Mouse (Mus musculus) thymus, adult 2 months (tissue): ENCODE measurements at regions not wholly inside any gene's neighbourhood (a gene's known extent, or its start where the extent isn't known, plus 50 kb on each side); places are given as distances from the start of the nearest gene placed in this dataset.
A peak's percentile ranks its signal among the peaks of the same experiment; 100 is the strongest.

ENCODE experiments used
- DNase-seq: peaks from one replicate; pipeline ENCODE4 v3.0.0; 2021
- H3K27ac ChIP-seq: fragments of 200-500 bp; 2 replicates; pipeline ENCODE4 v1.5.1; 2012; ENCODE audit warnings: low read length, control low read depth; ENCODE audit not compliant: control insufficient read depth, insufficient read depth
- H3K27me3 ChIP-seq: fragments of 200-500 bp; 2 replicates; pipeline ENCODE4 v1.6.1; 2012; ENCODE audit warnings: mild to moderate bottlenecking, low read length, moderate library complexity, mixed read lengths; ENCODE audit not compliant: control insufficient read depth, insufficient read depth
- H3K36me3 ChIP-seq: fragments of 200-500 bp; 2 replicates; pipeline ENCODE4 v1.6.1; 2012; ENCODE audit warnings: mild to moderate bottlenecking, low read length, moderate library complexity; ENCODE audit not compliant: control insufficient read depth, insufficient read depth
- H3K4me1 ChIP-seq: fragments of 200-500 bp; replicated peaks from 2 replicates; pipeline ENCODE4 v1.6.1; 2012; ENCODE audit warnings: low read length; ENCODE audit not compliant: control insufficient read depth, insufficient read depth
- H3K4me3 ChIP-seq: fragments of 200-500 bp; 2 replicates; pipeline ENCODE4 v1.5.1; 2012; ENCODE audit warnings: mild to moderate bottlenecking, low read length, control low read depth, moderate library complexity; ENCODE audit not compliant: control insufficient read depth, insufficient read depth
- CTCF ChIP-seq: fragments of 200-500 bp; IDR thresholded peaks from 2 replicates; pipeline ENCODE4 v1.5.1; 2012; ENCODE audit warnings: mild to moderate bottlenecking, control low read depth, low read length, moderate library complexity, borderline replicate concordance; ENCODE audit not compliant: control insufficient read depth, poor library complexity, insufficient read depth; ENCODE audit errors: extremely low read depth
- POLR2A ChIP-seq: fragments of 200-500 bp; IDR thresholded peaks from 2 replicates; pipeline ENCODE4 v1.6.1; 2012; ENCODE audit warnings: mild to moderate bottlenecking, low read length, control low read depth, moderate library complexity; ENCODE audit not compliant: control insufficient read depth, poor library complexity, insufficient read depth; ENCODE audit errors: extremely low read depth
- WGBS: fragments of 180-500 bp; shearing (Covaris S2); methylation state at CpG from one replicate; pipeline ENCODE4 v1.1.7; 2018; 5-methylcytosine and 5-hydroxymethylcytosine counted together

GRCm38 (mm10) chr1:150160314-150160713 is 60.5 kb downstream of the Ptgs2 start:
- WGBS = 88% methylated on average over 2 of the region's 2 CpGs
- Histone ChIP-seq H3K4me1 (peaks cover under 1% of the 10 kb centered on the region), H3K36me3 (no peaks in the 10 kb centered on the region), H3K27ac (no peak overlapping the region), H3K4me3 (no peak overlapping the region), H3K27me3 (no peaks in the 10 kb centered on the region)
- DNase-seq = no peak
- TF ChIP-seq POLR2A (no peak), CTCF (no peak)

- peaks cover 3% of the 10 kb centered on the region for H3K4me1 ChIP-seq
- DNase-seq = no peak
- no peaks in the 10 kb centered on the region for H3K27me3 ChIP-seq
- no peak overlapping the region for H3K27ac ChIP-seq
- H3K36me3 ChIP-seq = no peaks in the 10 kb centered on the region
- WGBS = 14% methylated on average over 17 of the region's 17 CpGs
- H3K4me3 ChIP-seq = peak overlapping the region; percentile 3; the same call in 1 of the 2 replicates
- TF ChIP-seq POLR2A (no peak), CTCF (no peak)
These were observed 65.2 kb downstream of the Ptgs2 start for GRCm38 (mm10) chr1:150164890-150165596.

GRCm38 (mm10) chr1:150165597-150165973 is 65.8 kb downstream of the Ptgs2 start:
- no peak overlapping the region for H3K27ac ChIP-seq
- no peak for DNase-seq
- H3K4me3 ChIP-seq = no peak overlapping the region
- no peak for TF ChIP-seq CTCF
- TF ChIP-seq POLR2A = no peak
- no peaks in the 10 kb centered on the region for H3K27me3 ChIP-seq
- H3K36me3 ChIP-seq = no peaks in the 10 kb centered on the region
- H3K4me1 ChIP-seq = peaks cover 3% of the 10 kb centered on the region
- 21% methylated on average over 7 of the region's 7 CpGs for WGBS

- H3K4me3 ChIP-seq = no peak overlapping the region
- no peak overlapping the region for H3K27ac ChIP-seq
- no peaks in the 10 kb centered on the region for H3K27me3 ChIP-seq
- DNase-seq = no peak
- H3K4me1 ChIP-seq = peaks cover 3% of the 10 kb centered on the region
- TF ChIP-seq CTCF = no peak
- TF ChIP-seq POLR2A = no peak
- no peaks in the 10 kb centered on the region for H3K36me3 ChIP-seq
These were observed 67.3 kb downstream of the Ptgs2 start for GRCm38 (mm10) chr1:150167172-150167571.

DNA sequence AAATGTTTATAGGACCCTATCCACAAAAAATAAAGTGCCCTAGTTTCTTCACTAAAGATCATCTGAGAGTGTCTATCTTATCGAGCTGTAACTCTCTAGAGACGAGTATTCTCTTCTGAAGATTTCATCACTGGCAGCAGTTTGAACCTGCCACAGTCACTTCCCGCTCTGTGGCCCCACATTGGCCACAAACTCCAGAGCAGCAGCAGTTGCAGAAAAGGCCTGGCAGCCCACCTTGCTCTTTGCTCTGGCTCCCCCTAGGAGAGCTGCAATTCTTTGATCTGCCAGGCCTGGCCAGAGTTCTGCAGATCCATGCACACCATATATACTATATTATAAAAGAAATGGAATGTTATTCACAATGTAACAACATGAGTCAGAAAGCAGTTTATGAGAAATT is 74.4 kb downstream of the Ptgs2 start:
- H3K27ac ChIP-seq = no peak overlapping the region
- 20% methylated on average over 3 of the region's 3 CpGs for WGBS
- TF ChIP-seq CTCF (no peak), POLR2A (no peak)
- no peak for DNase-seq
- H3K4me3 ChIP-seq = no peak overlapping the region
- H3K36me3 ChIP-seq = no peaks in the 10 kb centered on the region
- no peaks in the 10 kb centered on the region for H3K4me1 ChIP-seq
- no peaks in the 10 kb centered on the region for H3K27me3 ChIP-seq

DNA sequence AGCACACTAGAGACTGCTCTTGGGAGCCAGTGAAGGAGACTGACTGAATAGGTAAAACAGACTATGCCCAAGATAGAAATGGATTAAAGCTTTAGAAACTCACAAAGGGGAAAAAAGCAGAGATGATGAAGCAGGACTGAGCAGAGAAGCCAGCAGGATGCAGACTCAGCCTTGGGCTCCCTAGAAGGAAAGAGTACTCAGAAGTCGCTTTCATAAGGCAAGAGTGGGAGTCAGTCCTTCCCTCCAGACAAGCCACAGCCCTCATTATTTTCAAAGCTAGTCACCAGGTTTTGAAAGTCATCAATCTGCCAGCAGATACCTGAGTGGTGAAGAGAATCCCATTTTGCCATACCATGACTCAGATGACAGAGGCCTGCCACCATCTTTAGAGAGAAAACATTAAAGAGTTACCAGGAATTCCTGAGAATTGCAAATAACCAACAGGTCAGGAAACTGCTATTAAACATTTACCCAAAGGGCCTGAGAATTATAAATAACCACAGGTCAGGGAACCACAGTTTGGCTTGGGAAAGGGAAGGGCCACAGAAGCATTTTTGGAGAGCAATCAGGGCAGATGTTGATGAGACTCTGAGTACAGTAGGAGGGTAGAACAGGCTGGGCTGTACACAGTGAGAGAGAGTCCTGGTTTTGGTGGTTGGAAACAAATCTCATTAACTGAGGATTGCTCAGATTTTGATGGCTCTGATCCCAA is 77.4 kb downstream of the Ptgs2 start:
- Histone ChIP-seq H3K4me1 (no peaks in the 10 kb centered on the region), H3K4me3 (no peak overlapping the region), H3K27ac (no peak overlapping the region), H3K36me3 (no peaks in the 10 kb centered on the region), H3K27me3 (no peaks in the 10 kb centered on the region)
- no peak for DNase-seq
- WGBS = 87% methylated on average over 1 of the region's 1 CpGs
- TF ChIP-seq POLR2A (no peak), CTCF (no peak)

GRCm38 (mm10) chr1:150202022-150202421 is 102.2 kb downstream of the Ptgs2 start:
- no peak overlapping the region for H3K27ac ChIP-seq
- 76% methylated on average over 2 of the region's 2 CpGs for WGBS
- TF ChIP-seq POLR2A (no peak), CTCF (no peak)
- no peak overlapping the region for H3K4me3 ChIP-seq
- DNase-seq = no peak
- H3K27me3 ChIP-seq = no peaks in the 10 kb centered on the region
- H3K36me3 ChIP-seq = no peaks in the 10 kb centered on the region
- no peaks in the 10 kb centered on the region for H3K4me1 ChIP-seq
